Mouse (Mus musculus): ENCODE results near the gene Ttc37. TPM values are rescaled to one million over a fixed set of nuclear protein-coding genes. Genes with fewer than 3 reads are reported as not detected.

Gene Ttc37
- polyA plus RNA-seq, 1 experiment from 2014 or later: 12.6 TPM

GRCm38 (mm10) chr13:76063548-76063947 is 35.0 kb upstream of the Ttc37 start:
- Histone ChIP-seq H3K27ac (ENCODE audit: low read length) (no peak overlapping the region), H3K36me3 (ENCODE audit: control insufficient read depth, insufficient read depth, low read length) (0 out of 2 replicates have a peak, but pooled peaks cover 2% of the 10 kb centered on the region), H3K4me2 (ENCODE audit: low read depth, low read length) (no peak overlapping the region), H3K9ac (ENCODE audit: low read length) (no peak overlapping the region), H3K4me3 (ENCODE audit: low read length) (no peak overlapping the region), H3K9me3 (ENCODE audit: control insufficient read depth, low read length) (no peaks in the 10 kb centered on the region), H3K27me3 (ENCODE audit: control insufficient read depth, insufficient read depth, low read depth, low read length) (no peaks in the 10 kb centered on the region), H3K4me1 (replicated peaks; ENCODE audit: control insufficient read depth, insufficient read depth, low read length) (no peaks in the 10 kb centered on the region)
- ATAC-seq (ENCODE audit: low read depth): no peak
- WGBS: 83% methylated on average over 4 of the region's 4 CpGs

GRCm38 (mm10) chr13:76064363-76064945 is 34.1 kb upstream of the Ttc37 start:
- no peaks in the 10 kb centered on the region for H3K27me3 ChIP-seq (ENCODE audit: control insufficient read depth, insufficient read depth, low read depth, low read length)
- H3K4me2 ChIP-seq (ENCODE audit: low read depth, low read length): no peak overlapping the region
- no peak overlapping the region for H3K4me3 ChIP-seq (ENCODE audit: low read length)
- no peak overlapping the region for H3K27ac ChIP-seq (ENCODE audit: low read length)
- H3K4me1 ChIP-seq (replicated peaks; ENCODE audit: control insufficient read depth, insufficient read depth, low read length): no peaks in the 10 kb centered on the region
- no peak for ATAC-seq (ENCODE audit: low read depth)
- no peaks in the 10 kb centered on the region for H3K9me3 ChIP-seq (ENCODE audit: control insufficient read depth, low read length)
- H3K9ac ChIP-seq (ENCODE audit: low read length): no peak overlapping the region
- 0 out of 2 replicates have a peak, but pooled peaks cover 2% of the 10 kb centered on the region for H3K36me3 ChIP-seq (ENCODE audit: control insufficient read depth, insufficient read depth, low read length)
- 74% methylated on average over 13 of the region's 13 CpGs for WGBS

- ATAC-seq (ENCODE audit: low read depth): no peak
- H3K27me3 ChIP-seq (ENCODE audit: control insufficient read depth, insufficient read depth, low read depth, low read length): no peaks in the 10 kb centered on the region
- H3K9me3 ChIP-seq (ENCODE audit: control insufficient read depth, low read length): no peaks in the 10 kb centered on the region
- no peak overlapping the region for H3K27ac ChIP-seq (ENCODE audit: low read length)
- no peak overlapping the region for H3K9ac ChIP-seq (ENCODE audit: low read length)
- 73% methylated on average over 1 of the region's 1 CpGs for WGBS
- H3K4me3 ChIP-seq (ENCODE audit: low read length): no peak overlapping the region
- H3K36me3 ChIP-seq (ENCODE audit: control insufficient read depth, insufficient read depth, low read length): no peaks in the 10 kb centered on the region
- no peak overlapping the region for H3K4me2 ChIP-seq (ENCODE audit: low read depth, low read length)
- no peaks in the 10 kb centered on the region for H3K4me1 ChIP-seq (replicated peaks; ENCODE audit: control insufficient read depth, insufficient read depth, low read length)
These were observed 24.2 kb upstream of the Ttc37 start for GRCm38 (mm10) chr13:76074323-76074722.

DNA sequence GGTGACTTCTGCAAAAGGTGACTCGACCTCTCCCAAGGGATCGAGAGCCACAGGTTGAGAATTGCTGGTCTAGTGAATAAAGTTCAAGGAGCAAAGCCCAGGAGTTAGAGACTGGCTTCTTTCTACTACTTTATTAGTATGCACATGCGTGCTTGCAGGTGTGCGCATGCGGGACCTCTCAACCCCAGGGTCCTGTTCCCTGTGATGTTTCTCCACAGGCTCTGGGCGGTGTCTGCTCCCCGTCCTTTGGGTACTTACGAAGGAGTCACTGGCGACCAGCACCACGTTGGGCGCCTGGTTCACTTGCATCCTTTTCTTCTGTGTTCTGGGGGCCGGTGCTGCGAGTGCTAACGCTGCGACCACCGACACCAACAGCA is 430 bp upstream of the Ttc37 start:
- Histone ChIP-seq H3K27me3 (ENCODE audit: control insufficient read depth, insufficient read depth, low read depth, low read length) (no peaks in the 10 kb centered on the region), H3K4me3 (ENCODE audit: low read length) (peak overlapping the region; percentile 88), H3K4me1 (replicated peaks; ENCODE audit: control insufficient read depth, insufficient read depth, low read length) (0 out of 2 replicates have a peak, but pooled peaks cover 4% of the 10 kb centered on the region), H3K4me2 (ENCODE audit: low read depth, low read length) (peak overlapping the region; percentile 52), H3K27ac (ENCODE audit: low read length) (peak overlapping the region; percentile 73), H3K36me3 (ENCODE audit: control insufficient read depth, insufficient read depth, low read length) (no peaks in the 10 kb centered on the region), H3K9ac (ENCODE audit: low read length) (peak overlapping the region; percentile 85), H3K9me3 (ENCODE audit: control insufficient read depth, low read length) (no peaks in the 10 kb centered on the region)
- 3% methylated on average over 16 of the region's 16 CpGs for WGBS
- ATAC-seq (ENCODE audit: low read depth): peak; percentile 83

DNA sequence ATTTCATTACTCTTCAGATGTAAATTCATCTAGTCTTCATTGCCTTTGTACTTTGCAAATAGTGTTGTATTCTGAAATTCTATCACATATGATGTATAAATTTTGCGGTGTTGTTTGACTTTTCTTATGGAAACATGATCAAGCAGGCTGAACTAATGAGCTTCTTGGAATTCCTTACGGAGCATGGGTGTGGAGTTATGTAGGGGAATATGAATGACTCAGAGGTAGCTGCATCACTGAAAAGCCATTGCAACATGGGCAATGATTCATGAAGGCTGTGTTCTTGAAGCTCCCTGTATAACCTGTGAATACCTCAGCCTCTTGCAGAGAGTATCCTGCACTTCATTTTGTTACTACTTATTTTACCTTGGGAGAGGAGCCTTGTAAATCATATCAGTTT is 3.5 kb downstream of the Ttc37 start:
- H3K4me1 ChIP-seq (replicated peaks; ENCODE audit: control insufficient read depth, insufficient read depth, low read length): 0 out of 2 replicates have a peak, but pooled peaks cover 4% of the 10 kb centered on the region
- 93% methylated on average over 2 of the region's 2 CpGs for WGBS

DNA sequence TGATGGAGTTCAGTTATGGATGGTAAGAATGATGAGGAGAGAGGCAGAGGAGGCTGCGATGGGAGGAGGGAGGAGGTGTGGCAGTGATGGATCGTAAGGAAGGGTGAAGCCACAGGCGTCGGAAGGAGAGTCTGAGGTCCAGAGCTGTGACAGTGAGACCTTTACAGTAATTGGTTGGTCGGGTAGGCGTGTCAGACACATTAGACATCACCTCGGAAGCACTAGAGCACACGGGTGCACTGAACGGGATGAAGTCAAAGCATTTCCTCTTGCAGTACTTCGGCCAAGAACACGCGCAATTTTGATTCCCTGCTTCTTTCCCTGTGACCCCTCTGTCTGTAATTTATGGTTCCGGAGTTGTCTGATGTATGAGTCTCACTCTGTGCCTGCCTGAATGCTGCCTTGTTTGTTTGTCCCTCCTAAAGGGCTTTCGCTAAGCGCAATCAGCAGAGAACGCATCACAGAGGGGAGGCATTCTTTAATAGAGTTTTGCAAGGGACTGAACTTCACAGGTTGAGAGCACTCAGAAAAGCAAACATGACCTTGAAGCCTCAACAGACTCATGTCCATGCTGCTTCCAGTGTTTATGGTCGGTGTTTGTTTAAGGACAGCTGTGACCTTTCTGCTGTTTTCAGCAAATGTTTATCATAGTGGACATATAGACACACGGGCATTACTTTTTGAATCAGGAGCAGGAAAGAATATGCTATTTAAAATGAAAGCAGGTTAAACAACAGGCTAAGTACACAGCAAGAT is 10.7 kb downstream of the Ttc37 start:
- no peak overlapping the region for H3K27ac ChIP-seq (ENCODE audit: low read length)
- WGBS: 79% methylated on average over 18 of the region's 18 CpGs
- H3K27me3 ChIP-seq (ENCODE audit: control insufficient read depth, insufficient read depth, low read depth, low read length): no peaks in the 10 kb centered on the region
- H3K9me3 ChIP-seq (ENCODE audit: control insufficient read depth, low read length): no peaks in the 10 kb centered on the region
- no peaks in the 10 kb centered on the region for H3K4me1 ChIP-seq (replicated peaks; ENCODE audit: control insufficient read depth, insufficient read depth, low read length)
- H3K4me3 ChIP-seq (ENCODE audit: low read length): no peak overlapping the region
- no peak for ATAC-seq (ENCODE audit: low read depth)
- H3K4me2 ChIP-seq (ENCODE audit: low read depth, low read length): no peak overlapping the region
- no peak overlapping the region for H3K9ac ChIP-seq (ENCODE audit: low read length)
- peaks cover 5% of the 10 kb centered on the region for H3K36me3 ChIP-seq (ENCODE audit: control insufficient read depth, insufficient read depth, low read length)

More for the DNA sequence above, 3.5 kb downstream of the Ttc37 start:
- H3K4me3 ChIP-seq (ENCODE audit: low read length): no peak overlapping the region
- H3K9me3 ChIP-seq (ENCODE audit: control insufficient read depth, low read length): no peaks in the 10 kb centered on the region
- H3K27me3 ChIP-seq (ENCODE audit: control insufficient read depth, insufficient read depth, low read depth, low read length): no peaks in the 10 kb centered on the region
- H3K9ac ChIP-seq (ENCODE audit: low read length): no peak overlapping the region
- no peak overlapping the region for H3K27ac ChIP-seq (ENCODE audit: low read length)
- H3K4me2 ChIP-seq (ENCODE audit: low read depth, low read length): no peak overlapping the region
- no peak for ATAC-seq (ENCODE audit: low read depth)
- no peaks in the 10 kb centered on the region for H3K36me3 ChIP-seq (ENCODE audit: control insufficient read depth, insufficient read depth, low read length)

GRCm38 (mm10) chr13:76128799-76129198 is 30.3 kb downstream of the Ttc37 start:
- Histone ChIP-seq H3K27ac (ENCODE audit: low read length) (no peak overlapping the region), H3K4me1 (replicated peaks; ENCODE audit: control insufficient read depth, insufficient read depth, low read length) (no peaks in the 10 kb centered on the region), H3K27me3 (ENCODE audit: control insufficient read depth, insufficient read depth, low read depth, low read length) (no peaks in the 10 kb centered on the region), H3K9ac (ENCODE audit: low read length) (no peak overlapping the region), H3K36me3 (ENCODE audit: control insufficient read depth, insufficient read depth, low read length) (peaks cover 13% of the 10 kb centered on the region), H3K4me2 (ENCODE audit: low read depth, low read length) (no peak overlapping the region), H3K9me3 (ENCODE audit: control insufficient read depth, low read length) (no peaks in the 10 kb centered on the region), H3K4me3 (ENCODE audit: low read length) (no peak overlapping the region)
- 89% methylated on average over 4 of the region's 4 CpGs for WGBS
- ATAC-seq (ENCODE audit: low read depth): no peak

GRCm38 (mm10) chr13:76132415-76132814 is 33.9 kb downstream of the Ttc37 start:
- Histone ChIP-seq H3K36me3 (ENCODE audit: control insufficient read depth, insufficient read depth, low read length) (peaks cover 3% of the 10 kb centered on the region; the same call in 1 of the 2 replicates), H3K4me2 (ENCODE audit: low read depth, low read length) (no peak overlapping the region), H3K4me3 (ENCODE audit: low read length) (no peak overlapping the region), H3K27ac (ENCODE audit: low read length) (no peak overlapping the region), H3K27me3 (ENCODE audit: control insufficient read depth, insufficient read depth, low read depth, low read length) (no peaks in the 10 kb centered on the region), H3K9me3 (ENCODE audit: control insufficient read depth, low read length) (no peaks in the 10 kb centered on the region), H3K9ac (ENCODE audit: low read length) (no peak overlapping the region), H3K4me1 (replicated peaks; ENCODE audit: control insufficient read depth, insufficient read depth, low read length) (no peaks in the 10 kb centered on the region)
- no peak for ATAC-seq (ENCODE audit: low read depth)
- WGBS: 88% methylated on average over 4 of the region's 4 CpGs

GRCm38 (mm10) chr13:76138862-76139261 is 40.3 kb downstream of the Ttc37 start:
- Histone ChIP-seq H3K4me1 (replicated peaks; ENCODE audit: control insufficient read depth, insufficient read depth, low read length) (no peaks in the 10 kb centered on the region), H3K36me3 (ENCODE audit: control insufficient read depth, insufficient read depth, low read length) (peaks cover 9% of the 10 kb centered on the region; the same call in 1 of the 2 replicates), H3K4me3 (ENCODE audit: low read length) (no peak overlapping the region), H3K9me3 (ENCODE audit: control insufficient read depth, low read length) (no peaks in the 10 kb centered on the region), H3K9ac (ENCODE audit: low read length) (no peak overlapping the region), H3K27me3 (ENCODE audit: control insufficient read depth, insufficient read depth, low read depth, low read length) (no peaks in the 10 kb centered on the region), H3K4me2 (ENCODE audit: low read depth, low read length) (no peak overlapping the region), H3K27ac (ENCODE audit: low read length) (no peak overlapping the region)
- ATAC-seq (ENCODE audit: low read depth): no peak
- WGBS: 89% methylated on average over 3 of the region's 3 CpGs
